In genomic region chr15:62903047-62903822, GRCm38 (mm10) we compare ENCODE assay signal across 8 mouse cellular contexts.
DNase-seq lines count a peak whose midpoint lies in the region; ATAC-seq lines count a peak whose summit lies in the region.

No protein-coding gene starts in this region.

- H3K4me2 ChIP-seq in liver, embryonic 11.5 days: no peak overlapping the region
- H3K4me2 ChIP-seq in embryonic facial prominence, embryonic 12.5 days (replicated peaks): no peak overlapping the region
- peak overlapping the region; percentile 24; the same call in 1 of the 2 replicates for H3K4me2 ChIP-seq in kidney, embryonic 16.5 days (replicated peaks; ENCODE audit: low read depth, low read length)
- no peak overlapping the region for H3K4me2 ChIP-seq in limb, embryonic 11.5 days (ENCODE audit: low read depth, severe bottlenecking)
- H3K4me2 ChIP-seq in neural tube, embryonic 12.5 days (replicated peaks): no peak overlapping the region; the same call in 1 of the 2 replicates

- H3K27me3 ChIP-seq in liver, embryonic 11.5 days (replicated peaks; ENCODE audit: control insufficient read depth, insufficient read depth, low read length): no peaks in the 10 kb centered on the region
- H3K27me3 ChIP-seq in embryonic facial prominence, embryonic 12.5 days: no peaks in the 10 kb centered on the region
- no peaks in the 10 kb centered on the region for H3K27me3 ChIP-seq in kidney, embryonic 16.5 days (ENCODE audit: insufficient read depth, low read length)
- no peaks in the 10 kb centered on the region for H3K27me3 ChIP-seq in limb, embryonic 11.5 days (ENCODE audit: control insufficient read depth, insufficient read depth, low read length)
- no peaks in the 10 kb centered on the region for H3K27me3 ChIP-seq in neural tube, embryonic 12.5 days (replicated peaks)

- H3K9ac ChIP-seq in liver, embryonic 11.5 days (ENCODE audit: low read depth, low read length): no peak overlapping the region
- H3K9ac ChIP-seq in embryonic facial prominence, embryonic 12.5 days: no peak overlapping the region
- H3K9ac ChIP-seq in kidney, embryonic 16.5 days (replicated peaks; ENCODE audit: low read length): no peak overlapping the region
- H3K9ac ChIP-seq in limb, embryonic 11.5 days (ENCODE audit: low read length): no peak overlapping the region
- no peak overlapping the region for H3K9ac ChIP-seq in neural tube, embryonic 12.5 days

- H3K27ac ChIP-seq in liver, embryonic 11.5 days (ENCODE audit: low read depth, low read length): no peak overlapping the region
- H3K27ac ChIP-seq in embryonic facial prominence, embryonic 12.5 days: no peak overlapping the region
- H3K27ac ChIP-seq in kidney, embryonic 16.5 days (ENCODE audit: low read length): no peak overlapping the region
- H3K27ac ChIP-seq in limb, embryonic 11.5 days (replicated peaks; ENCODE audit: low read depth, low read length): no peak overlapping the region
- H3K27ac ChIP-seq in neural tube, embryonic 12.5 days: no peak overlapping the region

- H3K36me3 ChIP-seq in liver, embryonic 11.5 days (ENCODE audit: control insufficient read depth, insufficient read depth, low read length): no peaks in the 10 kb centered on the region
- H3K36me3 ChIP-seq in embryonic facial prominence, embryonic 12.5 days: no peaks in the 10 kb centered on the region
- H3K36me3 ChIP-seq in kidney, embryonic 16.5 days (ENCODE audit: insufficient read depth, low read length): no peaks in the 10 kb centered on the region
- H3K36me3 ChIP-seq in limb, embryonic 11.5 days (ENCODE audit: control insufficient read depth, insufficient read depth, low read length): no peaks in the 10 kb centered on the region
- no peaks in the 10 kb centered on the region for H3K36me3 ChIP-seq in neural tube, embryonic 12.5 days

- no peak for ATAC-seq in liver, embryonic 11.5 days (replicated peaks; ENCODE audit: low FRiP score)
- ATAC-seq in embryonic facial prominence, embryonic 12.5 days (ENCODE audit: insufficient number of reproducible peaks, insufficient read depth, low FRiP score, low TSS enrichment): 0 out of 2 replicates have a peak, but pooled peaks have one; percentile 47
- peak; percentile 89 for ATAC-seq in kidney, embryonic 16.5 days (ENCODE audit: low FRiP score, low TSS enrichment)
- ATAC-seq in limb, embryonic 11.5 days (ENCODE audit: insufficient number of reproducible peaks, low FRiP score, low TSS enrichment, low read depth): no peak
- peak; percentile 96 for ATAC-seq in neural tube, embryonic 12.5 days (ENCODE audit: low FRiP score, low read depth)

- H3K4me3 ChIP-seq in liver, embryonic 11.5 days (ENCODE audit: low read depth, low read length): no peak overlapping the region
- no peak overlapping the region for H3K4me3 ChIP-seq in embryonic facial prominence, embryonic 12.5 days
- H3K4me3 ChIP-seq in kidney, embryonic 16.5 days (ENCODE audit: low read length): no peak overlapping the region
- no peak overlapping the region for H3K4me3 ChIP-seq in limb, embryonic 11.5 days (ENCODE audit: low read depth, low read length)
- H3K4me3 ChIP-seq in neural tube, embryonic 12.5 days: no peak overlapping the region

- H3K9me3 ChIP-seq in liver, embryonic 11.5 days (ENCODE audit: control insufficient read depth, low read length): no peaks in the 10 kb centered on the region
- H3K9me3 ChIP-seq in embryonic facial prominence, embryonic 12.5 days: no peaks in the 10 kb centered on the region
- H3K9me3 ChIP-seq in kidney, embryonic 16.5 days (ENCODE audit: low read length): no peaks in the 10 kb centered on the region
- no peaks in the 10 kb centered on the region for H3K9me3 ChIP-seq in limb, embryonic 11.5 days (ENCODE audit: control insufficient read depth, low read length)
- no peaks in the 10 kb centered on the region for H3K9me3 ChIP-seq in neural tube, embryonic 12.5 days

- peak; percentile 26 for DNase-seq in liver
- no peak for DNase-seq in liver, embryonic 11.5 days (ENCODE audit: low spot score)
- peak; percentile 63 to 80 for DNase-seq in heart, adult 9 months (ENCODE audit: low spot score in 2 of 2)
- DNase-seq in limb, embryonic 11.5 days (ENCODE audit: low spot score): peak; percentile 47
- DNase-seq in urinary bladder, adult 18-20 months (ENCODE audit: low spot score in 2 of 2): peak; percentile 3 to 5

- no peaks in the 10 kb centered on the region for H3K4me1 ChIP-seq in liver, embryonic 11.5 days (replicated peaks; ENCODE audit: control insufficient read depth, insufficient read depth, low read length)
- peaks cover 9% of the 10 kb centered on the region for H3K4me1 ChIP-seq in embryonic facial prominence, embryonic 12.5 days
- H3K4me1 ChIP-seq in kidney, embryonic 16.5 days (ENCODE audit: insufficient read depth, low read length): peaks cover 14% of the 10 kb centered on the region; the same call in 1 of the 2 replicates
- H3K4me1 ChIP-seq in limb, embryonic 11.5 days (ENCODE audit: control insufficient read depth, insufficient read depth, low read length): 0 out of 2 replicates have a peak, but pooled peaks cover 3% of the 10 kb centered on the region
- H3K4me1 ChIP-seq in neural tube, embryonic 12.5 days: peaks cover 9% of the 10 kb centered on the region; the same call in 1 of the 2 replicates

- 56% methylated on average over 17 of the region's 17 CpGs for WGBS in liver, embryonic 11.5 days
- WGBS in embryonic facial prominence, embryonic 12.5 days: 40% methylated on average over 17 of the region's 17 CpGs
- 39% methylated on average over 17 of the region's 17 CpGs for WGBS in kidney, embryonic 16.5 days
- WGBS in limb, embryonic 11.5 days: 53% methylated on average over 17 of the region's 17 CpGs
- 27% methylated on average over 17 of the region's 17 CpGs for WGBS in neural tube, embryonic 12.5 days

Comparison
In these comparisons a context has a peak if more than half of its experiments do, and no peak if none do; other contexts are left out.
1. ATAC-seq: peak in embryonic facial prominence, embryonic 12.5 days (single experiment), kidney, embryonic 16.5 days (single experiment) and neural tube, embryonic 12.5 days (single experiment); none in liver, embryonic 11.5 days (single experiment) and limb, embryonic 11.5 days (single experiment).